Mouse (Mus musculus) kidney, adult 11 months (tissue): ENCODE results near the gene H2-D1.

Source experiments
- DNase-seq: peaks from one replicate; pipeline ENCODE4 v3.0.0; 2022

The H2-D1 gene

DNA sequence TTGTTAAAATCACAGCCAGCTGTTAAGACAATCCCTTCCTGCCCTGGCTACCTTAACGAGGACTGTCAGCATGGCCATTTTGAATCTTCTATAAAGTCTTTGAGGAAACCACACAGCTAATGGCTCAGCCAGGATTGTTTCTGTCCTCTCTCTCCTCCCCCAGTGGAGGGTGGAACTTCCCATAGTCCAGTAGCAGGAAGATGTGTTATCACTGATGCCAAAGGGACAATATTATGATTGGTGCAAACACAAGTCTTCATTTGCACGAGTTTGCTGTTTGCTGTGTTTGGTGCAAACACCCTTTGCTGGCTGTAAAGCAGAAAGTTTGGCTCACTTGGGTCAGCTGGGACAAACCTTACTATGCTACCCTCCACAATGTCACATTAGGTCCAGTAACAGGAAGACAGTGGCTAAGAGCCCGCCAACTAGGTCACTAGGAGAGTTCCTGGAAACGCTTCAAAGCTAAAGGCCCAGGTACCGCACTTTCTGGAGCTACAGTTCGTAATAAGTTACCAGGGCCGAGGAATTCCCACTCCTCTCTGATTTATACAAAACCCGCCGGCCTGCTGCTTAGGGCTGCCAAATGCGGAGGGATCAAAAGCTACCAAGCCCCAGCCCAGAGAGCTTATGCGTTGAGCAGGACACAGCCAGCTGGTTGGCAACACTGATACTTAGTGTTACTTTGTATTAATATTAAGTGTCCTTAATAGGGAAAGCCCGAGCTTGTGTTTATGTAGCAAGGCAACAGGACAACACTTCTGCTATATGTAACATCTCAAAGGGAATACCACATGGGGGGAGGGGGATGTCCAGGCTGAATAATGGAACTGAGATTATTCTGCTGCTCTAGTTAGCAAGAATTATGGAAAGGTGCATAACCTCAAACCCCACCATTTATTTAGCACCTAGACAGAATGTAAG, 21.9 kb upstream of the H2-D1 start:
- DNase-seq, result peak; percentile 69

DNA sequence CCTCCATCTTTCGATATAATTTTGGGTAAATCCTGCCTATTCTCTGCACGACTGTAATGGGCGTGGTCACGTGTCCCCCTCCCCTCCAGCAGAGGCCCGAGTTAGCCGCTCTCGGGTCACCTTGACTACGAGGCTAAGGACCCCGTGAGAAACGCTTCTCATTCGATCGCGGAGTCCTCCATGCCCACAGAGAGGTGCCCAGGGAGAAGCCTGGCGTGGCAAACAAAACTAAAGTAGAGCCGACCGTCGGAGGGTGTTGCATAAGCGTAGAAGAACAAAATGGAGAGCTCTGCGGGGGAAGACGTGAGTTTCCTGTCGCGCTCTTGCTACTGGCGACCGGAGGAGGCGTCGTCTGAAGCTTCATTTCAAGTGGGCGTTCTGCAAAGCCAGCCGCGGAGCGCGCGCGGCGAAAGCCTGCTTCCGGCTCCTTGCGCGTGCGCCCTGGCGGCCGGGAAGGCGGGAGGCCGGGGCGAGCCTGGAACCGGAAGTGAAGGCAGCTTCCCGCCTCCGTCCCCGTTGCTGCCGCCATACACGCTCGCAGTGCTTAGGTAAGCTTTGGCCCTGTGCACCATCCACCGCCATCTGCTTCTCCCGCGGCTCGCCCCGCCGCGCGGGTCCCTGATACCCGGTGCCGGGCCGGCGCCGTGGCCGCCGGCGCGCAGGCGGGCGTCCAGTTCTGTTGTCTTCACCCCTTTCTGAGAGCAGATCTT, 21.1 kb upstream of the H2-D1 start, which contains the start of gene Ddx39b:
Gene Ddx39b (plus strand): TSS at position 442 of the 710 bp plus-strand sequence.
- DNase-seq, result peak; percentile 96

DNA sequence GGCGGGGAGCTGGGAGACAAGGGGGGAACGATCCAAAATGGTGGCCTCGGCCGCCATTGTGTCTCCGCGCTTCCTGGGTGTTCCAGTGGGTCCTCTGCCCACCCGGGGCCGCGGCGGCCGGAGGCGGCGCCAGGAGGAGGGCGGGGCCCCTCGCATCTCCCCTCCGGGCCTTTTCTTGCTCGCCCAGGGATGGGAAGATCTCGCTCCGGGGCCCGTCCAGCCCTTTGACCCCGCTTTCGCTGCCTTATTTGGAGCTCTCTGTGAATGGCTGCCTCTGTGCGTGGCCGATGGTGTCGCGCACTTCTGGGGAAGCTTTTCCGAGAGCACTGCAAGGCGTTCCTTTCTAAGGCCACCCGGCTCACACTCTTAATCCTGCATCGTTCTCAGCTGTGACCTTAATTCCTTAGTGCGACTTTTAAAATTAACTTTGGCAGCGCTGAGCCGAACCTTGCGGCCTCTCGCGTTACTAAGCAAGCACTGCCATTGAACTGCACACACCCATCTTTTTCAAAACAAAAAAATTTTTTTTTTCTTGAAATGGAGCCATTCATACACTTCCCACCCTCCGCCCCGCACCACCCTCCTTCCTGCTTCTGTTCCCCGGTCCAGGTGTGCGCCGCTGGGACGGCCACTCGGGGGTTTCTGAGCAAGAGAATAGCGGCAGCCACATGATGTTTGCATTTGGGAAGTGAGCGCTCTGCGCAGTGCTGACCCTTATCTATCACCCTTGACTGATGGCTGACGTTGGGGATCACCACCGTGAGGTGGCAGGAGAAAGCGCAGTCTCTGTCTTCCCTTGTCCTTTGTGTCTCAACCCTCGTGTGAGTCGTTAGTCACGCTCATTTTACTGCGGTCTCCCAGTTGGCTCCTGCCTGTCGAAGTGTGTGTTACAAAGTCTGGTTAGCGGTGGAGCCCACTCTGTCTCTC, 20.3 kb upstream of the H2-D1 start:
- peak; percentile 45 for DNase-seq

DNA sequence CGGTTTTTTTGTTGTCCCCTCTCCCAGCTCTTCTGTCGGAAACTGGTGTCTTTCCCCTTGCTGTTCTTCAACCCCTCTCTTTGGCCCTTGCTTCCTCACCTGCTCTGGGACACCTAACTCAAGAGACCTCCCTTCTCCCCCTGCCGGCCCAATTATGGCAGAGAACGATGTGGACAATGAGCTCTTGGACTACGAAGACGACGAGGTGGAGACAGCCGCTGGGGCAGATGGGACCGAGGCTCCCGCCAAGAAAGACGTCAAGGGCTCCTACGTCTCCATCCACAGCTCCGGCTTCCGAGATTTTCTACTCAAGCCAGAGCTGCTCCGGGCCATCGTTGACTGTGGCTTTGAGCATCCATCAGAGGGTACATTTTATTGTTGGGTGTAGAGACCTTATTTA, 19.4 kb upstream of the H2-D1 start:
- DNase-seq, result peak; percentile 55

DNA sequence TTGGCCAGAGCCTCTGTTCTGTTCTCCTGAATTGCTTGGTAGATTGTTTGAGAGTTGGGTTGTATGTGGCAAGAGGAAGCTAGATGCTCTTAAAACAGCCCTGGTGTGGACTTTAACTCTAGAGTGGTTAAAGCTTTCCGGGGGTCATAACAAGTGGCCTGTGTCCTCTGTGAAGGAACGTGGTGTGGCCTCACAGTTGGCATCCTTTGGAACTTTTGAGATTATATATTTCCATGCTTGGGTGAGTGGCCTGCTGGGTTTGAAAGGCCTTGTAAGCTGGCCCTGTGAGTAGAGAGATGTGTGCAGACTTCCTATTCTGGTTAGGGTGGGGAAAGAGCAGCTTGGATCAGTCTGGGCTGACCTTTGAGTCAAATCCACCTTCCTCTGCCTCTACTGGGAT, 17.5 kb upstream of the H2-D1 start:
- DNase-seq, result peak; percentile 58

DNA sequence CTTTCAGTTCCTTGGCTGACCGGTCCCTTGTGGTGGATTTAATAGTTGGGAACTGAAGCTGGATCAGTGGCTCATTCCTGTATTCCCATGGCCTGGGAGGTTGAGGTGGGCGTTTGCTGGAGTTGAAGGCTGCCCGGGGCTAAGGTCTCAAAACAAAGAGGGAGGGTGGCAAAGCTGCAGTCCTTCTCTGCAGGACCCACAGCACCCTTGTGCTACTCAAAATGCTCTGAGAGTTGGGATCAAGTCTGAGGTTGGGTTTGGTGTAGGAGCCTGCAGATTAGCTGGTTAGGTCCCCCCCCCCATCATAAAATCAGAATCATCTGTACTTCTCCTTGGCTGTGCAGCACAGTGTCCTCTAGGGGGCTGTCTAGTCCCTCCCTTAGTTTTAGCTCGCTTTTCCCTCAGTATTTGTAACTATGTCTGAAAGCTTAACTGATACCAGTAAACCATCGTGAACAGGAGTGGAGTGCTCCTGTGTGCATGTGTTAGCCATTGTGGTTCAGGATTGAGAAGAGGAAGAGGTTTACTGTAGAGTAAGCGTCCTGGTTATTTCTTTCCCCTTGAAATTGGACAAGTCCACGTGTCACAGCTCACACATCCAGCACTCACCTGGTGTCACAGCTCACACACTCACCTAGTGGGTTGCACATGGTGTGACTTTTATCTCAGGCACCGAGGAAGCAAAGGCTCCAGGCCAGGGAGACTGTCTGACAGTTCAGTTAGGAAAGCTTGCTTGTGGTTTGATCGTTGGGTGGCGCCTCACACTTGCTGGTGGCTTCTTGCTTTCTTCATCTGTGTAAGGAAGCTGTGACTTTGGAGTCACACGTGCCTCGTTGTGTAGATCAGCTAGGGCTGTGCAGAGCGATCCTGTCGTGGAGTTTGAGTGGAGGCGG, 16.6 kb upstream of the H2-D1 start:
- no peak for DNase-seq

DNA sequence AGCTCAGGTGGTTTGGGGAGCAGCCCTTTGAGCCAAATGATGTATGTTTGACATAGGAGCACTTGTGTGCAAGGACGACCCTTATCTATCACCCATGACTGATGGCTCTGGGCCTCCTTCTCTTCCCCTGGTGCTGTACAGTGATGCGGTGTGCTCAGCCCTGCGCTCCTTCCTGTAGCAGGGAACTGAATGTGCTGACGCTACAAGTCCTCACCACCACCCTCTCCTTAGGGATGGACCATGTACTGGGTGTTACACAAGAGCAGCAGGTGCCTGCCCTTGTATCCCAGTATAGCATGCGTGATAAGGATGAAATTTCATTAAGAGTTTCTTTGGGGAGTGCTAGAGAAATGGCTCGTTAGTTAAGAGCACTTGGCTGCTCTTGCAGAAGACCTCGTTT, 15.4 kb upstream of the H2-D1 start:
- peak; percentile 64 for DNase-seq

DNA sequence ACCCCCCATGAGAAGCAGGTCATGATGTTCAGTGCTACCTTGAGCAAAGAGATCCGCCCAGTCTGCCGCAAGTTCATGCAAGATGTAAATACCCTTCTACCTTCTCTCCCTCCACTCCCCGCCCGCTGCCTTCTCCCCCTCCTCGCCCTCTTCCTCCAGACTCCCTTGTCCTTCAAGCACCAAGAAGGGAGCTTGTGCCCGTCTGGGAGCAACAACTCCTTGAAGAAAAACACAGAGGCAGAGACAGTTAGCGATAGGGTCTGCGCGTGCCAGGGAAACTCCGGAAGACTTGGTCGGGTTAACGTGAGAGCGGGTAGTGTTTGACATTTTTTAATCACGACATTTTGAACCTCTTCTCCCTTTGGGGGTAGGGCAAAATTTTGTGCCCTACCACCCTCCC, 13.5 kb upstream of the H2-D1 start:
- DNase-seq, result no peak

DNA sequence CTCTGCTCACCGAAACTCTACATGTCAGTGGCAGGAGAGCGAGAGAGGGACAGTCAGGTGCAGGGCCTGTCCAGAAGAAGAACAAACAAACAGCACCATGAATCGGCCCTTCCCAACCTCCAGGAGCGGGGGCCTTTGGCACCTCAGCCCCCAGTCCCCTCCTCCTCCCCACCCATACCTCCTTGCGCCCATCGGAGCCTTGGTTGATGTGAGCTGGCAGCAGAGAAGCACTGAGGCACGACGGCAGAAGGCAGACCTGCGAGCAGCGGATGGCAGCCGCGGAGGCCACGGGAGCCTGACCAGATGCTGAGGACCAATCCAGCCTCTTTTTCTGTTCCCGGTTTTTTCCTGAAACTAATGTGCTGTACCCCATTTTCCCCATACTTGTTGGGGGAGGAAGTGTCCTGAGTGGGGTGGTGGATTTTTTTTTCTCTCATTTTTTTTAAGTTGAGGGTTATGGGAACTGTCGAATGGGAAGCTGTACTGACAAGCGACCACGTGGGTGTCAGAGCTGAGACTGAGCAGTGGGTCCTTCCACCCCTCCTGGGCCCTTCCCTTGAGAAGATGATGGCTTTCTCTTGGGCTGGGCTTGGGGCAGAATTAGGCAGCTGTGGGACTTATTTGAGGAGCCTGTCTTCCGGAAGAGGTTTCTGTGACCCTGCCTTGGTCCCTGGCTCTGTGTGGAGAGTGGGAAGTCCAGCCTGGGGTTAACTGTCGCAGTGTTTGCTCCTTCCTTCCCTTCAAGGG, 12.9 kb upstream of the H2-D1 start:
- DNase-seq, result no peak

DNA sequence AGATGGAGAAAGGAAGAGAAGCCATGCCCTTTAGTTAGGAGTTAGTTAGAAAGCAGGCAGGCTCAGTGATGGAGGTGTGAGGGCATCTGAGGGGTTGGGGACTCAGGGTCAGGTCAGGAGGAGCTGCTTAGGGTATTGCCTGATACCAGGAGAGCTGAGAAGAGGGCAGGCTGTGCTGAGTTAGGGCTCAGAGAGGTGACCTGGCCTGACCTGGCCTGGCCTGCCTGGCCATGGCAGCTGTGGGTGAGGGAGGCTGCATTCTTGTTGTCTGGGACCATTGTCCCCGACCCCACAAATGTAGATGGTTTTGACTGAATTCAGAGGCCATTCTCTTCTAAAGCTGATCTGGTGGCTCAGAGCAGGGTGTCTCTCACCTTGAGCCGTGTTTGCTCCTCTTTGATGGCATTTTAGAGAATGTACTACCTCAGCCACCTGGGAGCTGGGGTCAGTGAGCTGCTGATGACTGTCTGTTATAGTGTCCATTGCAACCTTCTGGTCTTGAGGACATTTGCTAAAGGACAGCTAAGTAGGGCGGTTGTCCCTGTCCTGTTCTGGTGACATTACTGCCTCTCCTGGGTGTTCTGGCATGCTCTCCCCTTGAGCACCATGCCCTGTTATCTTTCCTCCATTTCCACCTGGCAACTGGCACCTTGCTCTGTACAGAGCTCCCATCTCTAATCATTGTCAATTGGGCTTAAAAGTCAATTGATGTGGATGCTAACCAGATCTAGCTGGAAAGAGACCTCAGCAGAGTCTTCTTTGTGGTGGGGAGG, 12.0 kb upstream of the H2-D1 start:
- peak; percentile 6 for DNase-seq

DNA sequence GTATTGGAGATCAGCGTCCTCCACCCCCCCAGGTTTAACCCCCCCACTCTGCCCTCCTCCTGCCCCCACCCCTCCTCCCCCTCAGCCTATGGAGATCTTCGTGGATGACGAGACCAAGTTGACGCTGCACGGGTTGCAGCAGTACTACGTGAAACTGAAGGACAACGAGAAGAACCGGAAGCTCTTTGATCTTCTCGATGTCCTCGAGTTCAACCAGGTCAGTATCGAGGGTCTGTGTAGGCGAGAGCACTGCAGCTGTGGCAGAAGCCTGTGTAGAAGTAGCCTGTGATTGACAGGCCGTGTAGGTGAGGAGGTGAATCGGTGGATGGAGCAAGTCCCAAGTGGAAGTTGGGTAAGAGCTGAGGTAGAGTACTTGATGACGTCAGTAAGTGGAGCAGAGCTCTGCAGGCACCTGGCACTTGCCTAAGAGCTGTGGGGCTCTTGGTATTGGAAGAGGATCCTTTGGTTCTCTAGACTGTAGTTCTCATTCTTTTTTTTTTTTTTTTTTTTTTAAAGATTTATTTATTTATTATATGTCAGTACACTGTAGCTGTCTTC, 11.3 kb upstream of the H2-D1 start:
- DNase-seq, result no peak

DNA sequence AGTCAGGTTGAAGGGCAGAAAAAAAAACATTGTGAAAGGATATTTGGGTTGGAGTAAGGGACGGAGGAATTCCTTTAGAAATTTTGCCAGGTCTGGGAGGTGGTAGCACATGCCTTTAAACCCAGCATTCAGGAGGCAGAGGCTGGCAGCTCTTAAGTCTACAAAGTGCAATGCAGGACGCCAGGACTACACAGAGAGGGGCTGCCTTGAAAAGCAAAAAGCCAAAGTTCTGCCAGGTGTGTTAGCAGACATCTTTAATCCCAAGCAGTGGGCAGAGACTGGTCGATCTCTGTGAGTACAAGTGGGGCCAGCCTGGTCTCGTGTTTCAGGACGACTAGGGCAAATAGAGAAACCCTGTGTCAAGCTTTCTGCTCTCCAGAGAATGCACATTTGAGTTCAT, 10.5 kb upstream of the H2-D1 start:
- DNase-seq, result no peak

DNA sequence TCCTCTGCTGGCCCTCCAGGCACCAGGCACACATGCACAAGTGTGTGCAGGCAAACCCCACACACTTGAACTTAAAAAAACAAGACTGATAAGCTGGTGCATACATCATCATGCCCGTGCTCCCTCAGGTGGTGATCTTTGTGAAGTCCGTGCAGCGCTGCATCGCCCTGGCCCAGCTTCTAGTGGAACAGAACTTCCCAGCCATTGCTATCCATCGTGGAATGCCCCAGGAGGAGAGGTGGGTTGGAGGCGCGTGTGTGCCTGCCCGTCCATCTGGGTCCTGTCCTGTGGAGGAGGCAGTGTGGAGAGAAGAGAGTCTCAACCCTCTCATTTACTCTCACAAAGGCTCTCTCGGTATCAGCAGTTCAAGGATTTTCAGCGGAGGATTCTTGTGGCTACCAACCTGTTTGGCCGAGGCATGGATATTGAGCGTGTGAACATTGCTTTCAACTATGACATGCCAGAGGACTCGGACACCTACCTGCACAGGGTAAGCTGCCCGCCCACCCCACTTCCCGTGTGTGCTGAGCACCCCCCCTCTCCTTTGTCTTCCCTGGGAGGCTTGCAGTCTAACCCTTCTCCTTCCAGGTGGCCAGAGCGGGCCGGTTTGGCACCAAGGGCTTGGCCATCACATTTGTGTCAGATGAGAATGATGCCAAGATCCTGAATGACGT, 9.8 kb upstream of the H2-D1 start:
- peak; percentile 6 for DNase-seq

DNA sequence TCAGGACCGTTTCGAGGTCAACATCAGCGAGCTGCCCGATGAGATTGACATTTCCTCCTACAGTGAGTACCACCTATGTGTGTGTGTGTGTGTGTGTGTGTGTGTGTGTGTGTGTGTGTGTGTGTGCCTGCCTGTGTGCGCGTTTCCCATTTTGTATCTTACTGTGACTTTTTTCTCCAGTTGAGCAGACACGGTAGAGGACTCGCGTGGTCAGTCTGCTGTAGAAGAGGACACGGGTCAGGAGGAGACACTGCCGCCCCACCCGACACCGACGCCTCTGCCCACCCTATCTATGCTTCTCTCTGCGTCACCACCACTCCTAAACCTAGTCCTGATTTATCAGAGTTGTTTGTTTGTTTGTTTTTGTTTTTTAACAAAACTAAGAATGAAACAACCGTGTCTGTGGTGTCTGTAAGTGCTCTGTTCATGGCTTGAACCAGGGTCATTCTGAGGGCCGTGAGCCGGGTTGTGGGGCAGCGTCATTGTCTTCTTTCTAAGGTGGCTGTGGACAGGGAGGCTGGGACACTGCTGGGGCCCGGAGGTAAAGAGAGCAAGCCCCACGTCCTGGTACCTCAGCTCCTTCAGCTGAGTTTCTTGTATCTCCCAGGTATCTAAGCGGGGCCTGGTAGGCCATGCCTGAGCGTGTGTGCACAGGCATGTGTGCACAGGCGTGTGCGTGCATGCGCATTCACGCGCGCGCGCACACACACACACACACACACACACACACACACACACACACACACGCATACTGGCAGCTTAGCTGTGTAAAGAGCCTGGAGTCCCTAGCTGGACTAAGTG, 9.0 kb upstream of the H2-D1 start:
- DNase-seq, result peak; percentile 2

DNA sequence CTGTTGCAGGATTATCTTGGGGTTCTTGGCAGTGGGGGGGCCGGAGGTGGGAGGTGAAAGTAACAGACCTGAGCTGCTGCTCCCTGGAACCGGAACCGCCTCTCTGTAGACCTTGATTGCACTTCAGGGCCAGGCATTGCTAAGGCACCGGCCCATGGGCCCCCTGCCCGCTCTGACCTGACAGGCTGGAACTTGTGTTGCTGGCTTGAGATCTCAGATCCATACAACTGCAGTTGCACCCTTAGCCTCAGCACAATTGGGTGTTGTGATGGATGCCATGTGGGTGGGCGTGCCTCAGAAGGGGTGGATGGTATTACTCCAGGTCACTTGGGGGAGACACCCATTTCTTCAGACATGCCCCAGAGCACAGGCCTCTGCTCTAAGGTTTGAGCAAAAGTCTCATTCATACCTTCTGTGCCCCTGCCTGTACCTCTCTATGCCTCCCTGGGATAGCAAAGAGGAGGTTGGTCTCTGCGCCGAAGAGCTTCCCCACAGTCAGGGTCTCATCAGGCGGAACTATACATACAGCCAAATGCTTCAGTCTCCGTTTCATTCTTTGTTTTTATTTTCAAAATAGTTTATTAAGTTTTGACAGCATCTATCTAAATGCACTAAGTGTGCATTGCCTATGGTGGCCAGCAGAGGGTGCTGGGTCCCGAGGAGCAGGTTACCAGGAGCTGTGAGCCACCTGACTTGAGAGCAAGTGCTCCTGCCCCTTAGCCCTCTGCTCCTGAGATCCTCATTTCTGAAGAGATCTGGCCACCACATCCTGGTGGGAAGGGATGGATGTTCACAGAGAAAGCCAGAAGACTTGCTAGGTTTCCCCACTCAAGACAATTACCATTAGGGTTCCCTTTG, 8.1 kb upstream of the H2-D1 start:
- peak; percentile 63 for DNase-seq

DNA sequence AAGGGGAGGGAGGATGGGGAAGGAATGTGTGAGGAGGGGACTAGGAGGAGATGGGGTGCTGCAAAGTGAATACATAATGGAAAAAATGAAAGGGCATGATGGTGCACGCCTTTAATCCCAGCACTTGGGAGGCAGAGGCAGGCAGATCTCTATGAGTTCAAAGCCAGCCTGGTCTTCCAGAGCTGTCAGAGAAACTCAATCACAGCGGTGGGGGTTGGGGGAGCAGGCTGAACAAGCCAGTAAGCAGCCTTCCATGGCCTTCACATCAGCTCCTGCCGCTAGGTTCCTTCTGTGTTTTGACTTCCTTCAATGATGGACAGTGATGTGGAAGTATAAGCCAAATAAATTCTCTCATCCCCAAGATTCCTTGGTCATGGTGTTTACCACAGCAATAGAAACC, 7.2 kb upstream of the H2-D1 start:
- no peak for DNase-seq

DNA sequence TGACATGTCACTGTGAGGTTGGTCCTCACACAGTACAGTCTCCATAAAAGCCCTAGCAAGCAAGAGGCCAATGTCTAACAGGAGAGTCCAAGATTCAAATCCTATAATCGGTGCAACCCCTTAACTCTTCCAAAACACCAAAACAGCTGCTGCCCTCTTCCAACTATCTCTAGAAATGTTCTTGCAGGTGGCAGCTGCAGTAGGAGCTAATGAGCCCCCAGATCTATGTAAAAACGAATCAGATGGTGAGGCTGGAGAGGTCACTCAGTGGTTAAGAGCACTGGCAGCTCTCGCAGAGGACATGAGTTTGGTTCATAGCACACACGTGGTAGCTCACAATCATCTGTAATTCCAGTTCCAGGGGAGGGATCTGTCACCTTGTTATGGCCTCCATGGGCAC, 6.8 kb upstream of the H2-D1 start:
- DNase-seq, result peak; percentile 2

DNA sequence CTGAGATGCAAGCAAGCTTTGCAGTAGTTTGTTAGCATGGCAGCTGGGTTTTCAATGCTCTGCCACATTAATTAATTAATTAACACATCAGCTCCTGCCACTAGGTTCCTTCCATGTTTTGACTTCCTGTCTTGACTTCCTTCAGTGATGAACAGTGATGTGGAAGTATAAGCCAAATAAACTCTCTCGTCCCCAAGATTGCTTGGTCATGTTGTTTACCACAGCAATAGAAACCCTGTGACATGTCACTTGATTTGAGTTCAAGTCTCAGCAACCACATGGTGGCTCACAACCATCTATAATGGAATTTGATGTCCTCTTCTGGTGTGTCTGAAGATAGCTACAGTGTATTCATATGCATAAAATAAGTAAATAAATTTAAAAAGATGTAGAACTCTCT, 5.2 kb upstream of the H2-D1 start:
- DNase-seq, result peak; percentile 1
